Mouse (Mus musculus) cerebellum, adult 8-10 months (tissue): ENCODE measurements at regions not wholly inside any gene's neighbourhood (a gene's known extent, or its start where the extent isn't known, plus 50 kb on each side); places are given as distances from the start of the nearest gene placed in this dataset.

Experiments
- DNase-seq: peaks from one replicate; pipeline ENCODE4 v3.0.0; 2022

- no peak for DNase-seq
Observed at GRCm38 (mm10) chr8:12151679-12152078, 126.9 kb upstream of the A230072I06Rik start.

- no peak for DNase-seq
Observed at GRCm38 (mm10) chr8:12152825-12153224, 125.8 kb upstream of the A230072I06Rik start.

GRCm38 (mm10) chr8:12156893-12157292, 121.7 kb upstream of the A230072I06Rik start:
- DNase-seq: no peak

- DNase-seq: no peak
Observed at GRCm38 (mm10) chr8:12158188-12158587, 120.4 kb upstream of the A230072I06Rik start.

GRCm38 (mm10) chr8:12162921-12163705, 115.5 kb upstream of the A230072I06Rik start:
- no peak for DNase-seq

GRCm38 (mm10) chr8:12165487-12166152, 113.0 kb upstream of the A230072I06Rik start:
- no peak for DNase-seq

- no peak for DNase-seq
Observed at GRCm38 (mm10) chr8:12171788-12172187, 106.8 kb upstream of the A230072I06Rik start.

- DNase-seq: no peak
Observed at GRCm38 (mm10) chr8:12175496-12175895, 103.1 kb upstream of the A230072I06Rik start.

GRCm38 (mm10) chr8:12184666-12185065, 94.0 kb upstream of the A230072I06Rik start:
- no peak for DNase-seq

- no peak for DNase-seq
Observed at GRCm38 (mm10) chr8:12187366-12187765, 91.3 kb upstream of the A230072I06Rik start.

GRCm38 (mm10) chr8:12188451-12188850, 90.2 kb upstream of the A230072I06Rik start:
- DNase-seq: no peak

GRCm38 (mm10) chr8:12188960-12189359, 89.7 kb upstream of the A230072I06Rik start:
- DNase-seq: no peak

GRCm38 (mm10) chr8:12192006-12192405, 86.6 kb upstream of the A230072I06Rik start:
- no peak for DNase-seq

- DNase-seq: no peak
Observed at GRCm38 (mm10) chr8:12205909-12206308, 72.7 kb upstream of the A230072I06Rik start.

- DNase-seq: no peak
Observed at GRCm38 (mm10) chr8:12207412-12207811, 71.2 kb upstream of the A230072I06Rik start.

- DNase-seq: no peak
Observed at GRCm38 (mm10) chr8:12213774-12214173, 64.8 kb upstream of the A230072I06Rik start.

GRCm38 (mm10) chr8:12214205-12215019, 64.2 kb upstream of the A230072I06Rik start:
- no peak for DNase-seq

GRCm38 (mm10) chr8:12221506-12221905, 57.1 kb upstream of the A230072I06Rik start:
- DNase-seq: no peak

- DNase-seq: no peak
Observed at GRCm38 (mm10) chr8:12223376-12223775, 55.2 kb upstream of the A230072I06Rik start.
